In genomic region chr19:55545529-55545928, GRCm38 (mm10) we compare ENCODE assay signal across 8 mouse cellular contexts.
DNase-seq lines count a peak whose midpoint lies in the region; ATAC-seq and TF ChIP-seq lines count a peak whose summit lies in the region.

No protein-coding gene starts in this region.

- H3K4me1 ChIP-seq in CH12.LX (ENCODE audit: control insufficient read depth in 1 of 2, insufficient read depth in 2 of 2): peaks cover 6 to 34% of the 10 kb centered on the region in 2 experiments
- peaks cover 22% of the 10 kb centered on the region for H3K4me1 ChIP-seq in embryonic fibroblast, embryonic 13.5 days (ENCODE audit: control insufficient read depth, insufficient read depth, low read length)
- H3K4me1 ChIP-seq in heart, embryonic 16.5 days (ENCODE audit: control insufficient read depth, insufficient read depth, low read length): peaks cover 22% of the 10 kb centered on the region
- no peaks in the 10 kb centered on the region for H3K4me1 ChIP-seq in lung, adult 2 months (ENCODE audit: control insufficient read depth, insufficient read depth, low read length)

- no peak overlapping the region for H3K4me2 ChIP-seq in CH12.LX (ENCODE audit: insufficient read depth, low read depth, poor library complexity, severe bottlenecking)
- no peak overlapping the region for H3K4me2 ChIP-seq in heart, embryonic 16.5 days (ENCODE audit: low read depth, low read length)

- WGBS in heart, embryonic 16.5 days: 37% methylated on average over 9 of the region's 9 CpGs
- WGBS in lung, adult 2 months: 40% methylated on average over 9 of the region's 9 CpGs

- H3K9ac ChIP-seq in CH12.LX (ENCODE audit: insufficient read depth, low read depth): no peak overlapping the region
- no peak overlapping the region for H3K9ac ChIP-seq in heart, embryonic 16.5 days (ENCODE audit: low read length)

- TF ChIP-seq CTCF in CH12.LX (conservative IDR thresholded peaks at IDR 0.05 in 1 of 2, IDR thresholded peaks at IDR 0.05 in 1 of 2; ENCODE audit: low read depth in 2 of 2, low read length in 2 of 2): peak; percentile 76 to 78
- TF ChIP-seq CTCF in embryonic fibroblast, embryonic 13.5 days (IDR thresholded peaks at IDR 0.05; ENCODE audit: borderline replicate concordance, insufficient read depth, low read length): peak; percentile 63; the same call in 1 of the 2 replicates
- TF ChIP-seq CTCF in lung, adult 2 months (IDR thresholded peaks at IDR 0.05; ENCODE audit: insufficient read depth, low read length): peak; percentile 86

- no peaks in the 10 kb centered on the region for H3K27me3 ChIP-seq in CH12.LX (replicated peaks)
- H3K27me3 ChIP-seq in heart, embryonic 16.5 days (ENCODE audit: control insufficient read depth, insufficient read depth, low read length): no peaks in the 10 kb centered on the region

- TF ChIP-seq POLR2A in CH12.LX (IDR thresholded peaks at IDR 0.05; ENCODE audit: low read depth, low read length): no peak
- TF ChIP-seq POLR2A in embryonic fibroblast, embryonic 13.5 days (IDR thresholded peaks at IDR 0.05; ENCODE audit: low read depth, low read length): no peak
- no peak for TF ChIP-seq POLR2A in lung, adult 2 months (IDR thresholded peaks at IDR 0.05; ENCODE audit: borderline replicate concordance, extremely low read depth, low read depth, low read length)

- DNase-seq in CH12.LX (ENCODE audit: extremely low read depth): peak; percentile 82
- peak; percentile 87 to 91 for DNase-seq in adrenal gland, postnatal 36 days
- peak; percentile 95 to 96 for DNase-seq in kidney, postnatal 4 days
- DNase-seq in lung, adult 2 months: peak; percentile 69
- DNase-seq in ovary, postnatal 36 days (ENCODE audit: low spot score): peak; percentile 78
- peak; percentile 90 for DNase-seq in thymus, postnatal 14 days

- H3K4me3 ChIP-seq in CH12.LX (replicated peaks in 1 of 3; ENCODE audit: low read depth in 2 of 3, low read length in 2 of 3, poor library complexity in 1 of 3): no peak overlapping the region
- H3K4me3 ChIP-seq in embryonic fibroblast, embryonic 13.5 days (ENCODE audit: insufficient read depth, low read length): no peak overlapping the region
- H3K4me3 ChIP-seq in heart, embryonic 16.5 days (ENCODE audit: low read length): no peak overlapping the region
- H3K4me3 ChIP-seq in lung, adult 2 months (replicated peaks; ENCODE audit: extremely low read depth, low read depth, low read length): no peak overlapping the region

- dilution Hi-C loops in CH12.LX (cut with MboI; ENCODE audit: extremely low pct_ligation_motif_present, extremely low pct_unique_long_range_greater_than_20kb, low sequenced_read_pairs): no loop called here

- in situ Hi-C loops in CH12.LX (cut with MboI; ENCODE audit: low pct_ligation_motif_present, low pct_unique_long_range_greater_than_20kb, low sequenced_read_pairs): no loop called here

- peak; percentile 63 for TF ChIP-seq RAD21 in CH12.LX (IDR thresholded peaks at IDR 0.05; ENCODE audit: low read depth, low read length)

- H3K9me3 ChIP-seq in CH12.LX (replicated peaks; ENCODE audit: low read length): no peaks in the 10 kb centered on the region
- H3K9me3 ChIP-seq in heart, embryonic 16.5 days (replicated peaks; ENCODE audit: control insufficient read depth, low read length): no peaks in the 10 kb centered on the region

- peaks cover 4 to 28% of the 10 kb centered on the region in 2 experiments for H3K36me3 ChIP-seq in CH12.LX (replicated peaks in 1 of 2; ENCODE audit: control insufficient read depth in 1 of 2, insufficient read depth in 1 of 2, low read length in 1 of 2)
- H3K36me3 ChIP-seq in heart, embryonic 16.5 days (ENCODE audit: control insufficient read depth, insufficient read depth): no peaks in the 10 kb centered on the region

- ATAC-seq in heart, embryonic 16.5 days (replicated peaks; ENCODE audit: extremely low read depth, insufficient read depth, low FRiP score): peak; percentile 61; the same call in 1 of the 2 replicates

- no peak overlapping the region for H3K27ac ChIP-seq in CH12.LX (ENCODE audit: insufficient read depth, low read depth)
- no peak overlapping the region for H3K27ac ChIP-seq in embryonic fibroblast, embryonic 13.5 days (ENCODE audit: insufficient read depth, low read length)
- no peak overlapping the region for H3K27ac ChIP-seq in heart, embryonic 16.5 days (ENCODE audit: low read length)

- no peak for TF ChIP-seq EP300 in CH12.LX (IDR thresholded peaks at IDR 0.05; ENCODE audit: low read length)

- H3K79me2 ChIP-seq in CH12.LX (replicated peaks; ENCODE audit: control insufficient read depth, extremely low read depth, insufficient read depth, poor library complexity, severe bottlenecking): no peaks in the 10 kb centered on the region

TF ChIP-seq in CH12.LX, 34 proteins besides CTCF, POLR2A, EP300 and RAD21:
- TF ChIP-seq ZC3H11A (IDR thresholded peaks at IDR 0.05; ENCODE audit: low read depth, low read length): 0 out of 2 replicates have a peak, but pooled peaks have one; percentile 3
- TF ChIP-seq MAFK (IDR thresholded peaks at IDR 0.05; ENCODE audit: insufficient replicate concordance, low read length): no peak
- no peak for TF ChIP-seq TBP (conservative IDR thresholded peaks at IDR 0.05; ENCODE audit: low read depth, low read length)
- TF ChIP-seq SMC3 (IDR thresholded peaks at IDR 0.05; ENCODE audit: low read depth, low read length): peak; percentile 74
- TF ChIP-seq MAZ (IDR thresholded peaks at IDR 0.05; ENCODE audit: low read depth, low read length): no peak
